Mouse (Mus musculus) heart, postnatal 0 days (tissue): ENCODE results near the gene Inha.

ENCODE experiments used
- CTCF ChIP-seq: IDR thresholded peaks from 2 replicates; pipeline ENCODE4 v1.5.1; 2016; ENCODE audit warnings: antibody characterized with exemption, control low read depth, low read depth
- EP300 ChIP-seq: IDR thresholded peaks from 2 replicates; pipeline ENCODE4 v1.6.1; 2016; ENCODE audit warnings: antibody characterized with exemption, low read depth

DNA sequence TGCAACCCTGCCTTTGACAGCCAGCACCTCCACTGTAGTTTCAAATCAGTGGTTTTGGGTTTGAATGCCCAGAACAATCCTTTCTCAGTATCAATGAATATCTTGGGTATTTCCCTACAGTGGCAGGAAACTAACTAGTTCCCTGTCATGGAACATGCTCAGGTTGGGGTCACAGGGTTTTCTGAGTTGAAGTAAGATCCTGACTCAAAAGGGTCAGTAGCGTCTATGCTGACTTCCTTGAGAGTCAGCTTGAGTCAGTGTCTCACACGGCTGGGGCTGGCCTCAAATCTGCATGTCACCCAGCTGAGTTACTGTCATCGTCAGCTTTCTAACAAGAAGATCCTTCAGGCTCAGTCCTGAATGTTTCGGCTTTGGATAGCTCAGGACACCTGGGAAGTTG lies 8.0 kb upstream of the Inha start:
- TF ChIP-seq CTCF (no peak), EP300 (no peak)
